Comparison of ENCODE assay signal across 8 mouse cellular contexts in the genomic region with DNA sequence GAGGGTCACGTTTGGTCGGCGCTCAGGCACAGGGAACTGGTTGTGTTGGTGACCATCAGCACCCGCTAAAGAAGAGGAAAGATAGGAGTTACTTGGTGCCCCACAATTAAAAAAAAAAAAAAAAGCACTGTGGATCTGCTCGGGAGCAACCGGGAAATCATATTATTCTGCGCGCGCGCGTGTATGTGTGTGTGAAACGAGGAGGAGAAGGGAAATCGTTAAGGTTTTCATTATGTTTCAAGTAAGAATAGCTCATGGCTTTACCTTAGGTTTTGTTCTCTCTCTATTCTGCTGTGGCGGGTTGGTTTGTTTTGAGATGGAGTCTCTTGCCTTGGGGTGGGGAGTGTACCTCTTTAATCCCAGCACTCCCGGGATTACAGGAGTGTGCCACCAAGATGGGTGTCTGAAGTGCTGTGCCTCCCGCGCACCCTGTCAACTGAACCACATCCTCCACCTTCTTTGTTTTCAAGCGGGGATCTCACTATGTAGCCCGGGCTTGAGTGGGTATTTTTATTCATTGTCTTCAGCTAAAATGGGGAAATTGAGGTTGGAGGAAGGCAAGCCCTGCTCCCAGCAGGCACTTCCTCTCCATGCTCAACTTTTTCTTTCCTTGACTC. TPM values are rescaled to one million over a fixed set of nuclear protein-coding genes. Genes with fewer than 3 reads are reported as not detected.
DNase-seq lines count a peak whose midpoint lies in the region; ATAC-seq and TF ChIP-seq lines count a peak whose summit lies in the region.

No protein-coding gene starts in this region.

- no peak for DNase-seq in heart, adult 2 months
- DNase-seq in heart, adult 18-20 months = no peak
- DNase-seq in CD4-positive, CD25-positive, alpha-beta regulatory T cell, adult 2 months (ENCODE audit: low read depth, low spot score) = peak; percentile 27
- no peak for DNase-seq in cerebellum, postnatal 14 days
- DNase-seq in frontal cortex, postnatal 25 days (ENCODE audit: low spot score in 2 of 2) = no peak

- no peak for ATAC-seq in embryonic facial prominence, embryonic 15.5 days (ENCODE audit: insufficient number of reproducible peaks, low FRiP score, low TSS enrichment, low read depth)
- no peak for ATAC-seq in limb, embryonic 15.5 days (ENCODE audit: insufficient number of reproducible peaks, low FRiP score, low TSS enrichment, low read depth)

- peak overlapping the region; percentile 99 for H3K4me2 ChIP-seq in embryonic facial prominence, embryonic 15.5 days (replicated peaks)
- peak overlapping the region; percentile 99 for H3K4me2 ChIP-seq in limb, embryonic 15.5 days

- H3K79me2 ChIP-seq in heart, adult 2 months (replicated peaks; ENCODE audit: control insufficient read depth, insufficient read depth, low read length) = peaks cover 2% of the 10 kb centered on the region; the same call in 1 of the 2 replicates

- H3K4me1 ChIP-seq in heart, adult 2 months (ENCODE audit: control insufficient read depth, insufficient read depth, low read length) = peaks cover 6% of the 10 kb centered on the region
- peaks cover 28% of the 10 kb centered on the region for H3K4me1 ChIP-seq in embryonic facial prominence, embryonic 15.5 days
- peaks cover 33% of the 10 kb centered on the region for H3K4me1 ChIP-seq in limb, embryonic 15.5 days
- H3K4me1 ChIP-seq in small intestine, adult 2 months (ENCODE audit: control insufficient read depth, insufficient read depth, insufficient read length, low read length) = peaks cover 18% of the 10 kb centered on the region

- no peak for TF ChIP-seq POLR2A in heart, adult 2 months (IDR thresholded peaks at IDR 0.05; ENCODE audit: insufficient read depth, low read depth, low read length)
- TF ChIP-seq POLR2A in small intestine, adult 2 months (IDR thresholded peaks at IDR 0.05; ENCODE audit: low read depth, low read length) = no peak

- 2% methylated on average over 19 of the region's 19 CpGs for WGBS in heart, adult 2 months
- WGBS in embryonic facial prominence, embryonic 15.5 days = 8% methylated on average over 19 of the region's 19 CpGs
- WGBS in limb, embryonic 15.5 days = 4% methylated on average over 19 of the region's 19 CpGs
- WGBS in small intestine, adult 2 months = under 1% methylated on average over 19 of the region's 19 CpGs

- 0 out of 2 replicates have a peak, but pooled peaks cover 2% of the 10 kb centered on the region for H3K36me3 ChIP-seq in heart, adult 2 months (ENCODE audit: control insufficient read depth, insufficient read depth, low read length)
- H3K36me3 ChIP-seq in embryonic facial prominence, embryonic 15.5 days = peaks cover 13% of the 10 kb centered on the region
- peaks cover 18% of the 10 kb centered on the region for H3K36me3 ChIP-seq in limb, embryonic 15.5 days
- peaks cover 3% of the 10 kb centered on the region; the same call in 1 of the 2 replicates for H3K36me3 ChIP-seq in small intestine, adult 2 months (ENCODE audit: control insufficient read depth, insufficient read depth, low read length)

- TF ChIP-seq EP300 in heart, adult 2 months (IDR thresholded peaks at IDR 0.05; ENCODE audit: insufficient read depth, low read depth, low read length) = no peak

- H3K27ac ChIP-seq in heart, adult 2 months = peak overlapping the region; percentile 100
- H3K27ac ChIP-seq in embryonic facial prominence, embryonic 15.5 days (replicated peaks) = peak overlapping the region; percentile 86; the same call in 1 of the 2 replicates
- H3K27ac ChIP-seq in limb, embryonic 15.5 days = peak overlapping the region; percentile 82; the same call in 1 of the 2 replicates
- H3K27ac ChIP-seq in small intestine, adult 2 months (ENCODE audit: insufficient read depth, low read depth, low read length) = no peak overlapping the region

- no peaks in the 10 kb centered on the region for H3K27me3 ChIP-seq in heart, adult 2 months (ENCODE audit: control insufficient read depth, insufficient read depth, low read length)
- H3K27me3 ChIP-seq in embryonic facial prominence, embryonic 15.5 days = no peaks in the 10 kb centered on the region
- H3K27me3 ChIP-seq in limb, embryonic 15.5 days = no peaks in the 10 kb centered on the region
- no peaks in the 10 kb centered on the region for H3K27me3 ChIP-seq in small intestine, adult 2 months (ENCODE audit: control insufficient read depth, insufficient read depth, low read length)

- no peaks in the 10 kb centered on the region for H3K9me3 ChIP-seq in embryonic facial prominence, embryonic 15.5 days (replicated peaks)
- no peaks in the 10 kb centered on the region for H3K9me3 ChIP-seq in limb, embryonic 15.5 days

- no peak for TF ChIP-seq CTCF in heart, adult 2 months (IDR thresholded peaks at IDR 0.05)
- no peak for TF ChIP-seq CTCF in small intestine, adult 2 months (IDR thresholded peaks at IDR 0.05; ENCODE audit: extremely low read depth, insufficient read length, insufficient replicate concordance, low read depth, low read length)

- intact Hi-C loops in heart, adult 2 months (cut with DNase I) = loop anchor here (1.0 kb wide), 1 partner anchor 24 kb away; no protein-coding TSS in a partner anchor

- peak overlapping the region; percentile 98 for H3K4me3 ChIP-seq in heart, adult 2 months
- H3K4me3 ChIP-seq in embryonic facial prominence, embryonic 15.5 days (replicated peaks) = peak overlapping the region; percentile 81
- H3K4me3 ChIP-seq in limb, embryonic 15.5 days = peak overlapping the region; percentile 64
- H3K4me3 ChIP-seq in small intestine, adult 2 months (ENCODE audit: low read depth, low read length) = peak overlapping the region; percentile 90

- peak overlapping the region; percentile 92 for H3K9ac ChIP-seq in heart, adult 2 months (ENCODE audit: low read depth, low read length)
- H3K9ac ChIP-seq in embryonic facial prominence, embryonic 15.5 days = peak overlapping the region; percentile 71
- H3K9ac ChIP-seq in limb, embryonic 15.5 days = peak overlapping the region; percentile 79

RNA-seq across cellular contexts. Expression of gene Ipo13, which starts 0.8 kb away (rescaled TPM):
- 10 to 100 TPM; 60.8 to 68.4 TPM for total RNA-seq in heart, adult 2 months (2021)
- 104 and 108 TPM in 2 replicates for polyA plus RNA-seq in heart, adult 2 months (2012; rRNA removed)
- 10 to 100 TPM; 68.3 to 72.5 TPM for total RNA-seq in heart, adult 18-20 months (2021)
- 46.1 and 49.6 TPM in 2 replicates for polyA plus RNA-seq in embryonic facial prominence, embryonic 15.5 days (2015; fragmentation: Nextera tagmentation; extraction: Ambion mirVana)
- 39.0 and 41.1 TPM in 2 replicates for polyA plus RNA-seq in limb, embryonic 15.5 days (2015; fragmentation: Nextera tagmentation; extraction: Ambion mirVana)
- 26.6 and 36.8 TPM in 2 replicates for polyA plus RNA-seq in small intestine, adult 2 months (2012; rRNA removed)

RNA-seq across cellular contexts. Expression of gene Artn, which starts 14.0 kb away (rescaled TPM):
- total RNA-seq in heart, adult 2 months (2021) = not detected
- 0.09 and 0.23 TPM in 2 replicates for polyA plus RNA-seq in heart, adult 2 months (2012; rRNA removed)
- total RNA-seq in heart, adult 18-20 months (2021) = under 1 TPM in 1 of 2 experiments, not detected in 1; 0.33 TPM
- polyA plus RNA-seq in embryonic facial prominence, embryonic 15.5 days (2015; fragmentation: Nextera tagmentation; extraction: Ambion mirVana) = 2.1 and 4.3 TPM in 2 replicates
- 5.4 and 5.7 TPM in 2 replicates for polyA plus RNA-seq in limb, embryonic 15.5 days (2015; fragmentation: Nextera tagmentation; extraction: Ambion mirVana)
- 1.9 and 3.1 TPM in 2 replicates for polyA plus RNA-seq in small intestine, adult 2 months (2012; rRNA removed)

RNA-seq across cellular contexts. Expression of gene Dph2, which starts 23.8 kb away (rescaled TPM):
- 1 to 10 TPM; 3.0 to 3.9 TPM for total RNA-seq in heart, adult 2 months (2021)
- 7.3 and 8.4 TPM in 2 replicates for polyA plus RNA-seq in heart, adult 2 months (2012; rRNA removed)
- total RNA-seq in heart, adult 18-20 months (2021) = 1 to 10 TPM; 3.8 TPM
- polyA plus RNA-seq in embryonic facial prominence, embryonic 15.5 days (2015; fragmentation: Nextera tagmentation; extraction: Ambion mirVana) = 15.8 and 16.7 TPM in 2 replicates
- 16.2 and 16.8 TPM in 2 replicates for polyA plus RNA-seq in limb, embryonic 15.5 days (2015; fragmentation: Nextera tagmentation; extraction: Ambion mirVana)
- 5.1 and 6.9 TPM in 2 replicates for polyA plus RNA-seq in small intestine, adult 2 months (2012; rRNA removed)

RNA-seq across cellular contexts. Expression of gene Atp6v0b, which starts 28.5 kb away (rescaled TPM):
- total RNA-seq in heart, adult 2 months (2021) = 100 to 1,000 TPM; 109 to 124 TPM
- 279 and 324 TPM in 2 replicates for polyA plus RNA-seq in heart, adult 2 months (2012; rRNA removed)
- total RNA-seq in heart, adult 18-20 months (2021) = 100 to 1,000 TPM in 1 of 2 experiments, 10 to 100 TPM in 1; 96.3 to 121 TPM
- polyA plus RNA-seq in embryonic facial prominence, embryonic 15.5 days (2015; fragmentation: Nextera tagmentation; extraction: Ambion mirVana) = 252 and 271 TPM in 2 replicates
- polyA plus RNA-seq in limb, embryonic 15.5 days (2015; fragmentation: Nextera tagmentation; extraction: Ambion mirVana) = 229 and 243 TPM in 2 replicates
- 244 and 435 TPM in 2 replicates for polyA plus RNA-seq in small intestine, adult 2 months (2012; rRNA removed)

RNA-seq across cellular contexts. Expression of gene B4galt2, which starts 32.3 kb away (rescaled TPM):
- total RNA-seq in heart, adult 2 months (2021) = 1 to 10 TPM; 4.0 to 4.3 TPM
- 8.6 and 9.3 TPM in 2 replicates for polyA plus RNA-seq in heart, adult 2 months (2012; rRNA removed)
- total RNA-seq in heart, adult 18-20 months (2021) = 1 to 10 TPM; 4.0 to 4.4 TPM
- polyA plus RNA-seq in embryonic facial prominence, embryonic 15.5 days (2015; fragmentation: Nextera tagmentation; extraction: Ambion mirVana) = 31.1 and 32.0 TPM in 2 replicates
- polyA plus RNA-seq in limb, embryonic 15.5 days (2015; fragmentation: Nextera tagmentation; extraction: Ambion mirVana) = 23.1 and 27.6 TPM in 2 replicates
- polyA plus RNA-seq in small intestine, adult 2 months (2012; rRNA removed) = 6.7 and 7.5 TPM in 2 replicates
